Mouse (Mus musculus) olfactory bulb, adult 2 months (tissue): Measurements from ENCODE around the gene Glrx. TPM values are rescaled to one million over a fixed set of nuclear protein-coding genes. Genes with fewer than 3 reads are reported as not detected.

ENCODE experiments used
- H3K27ac ChIP-seq: fragments of 200-500 bp; 2 replicates; pipeline ENCODE4 v1.5.1; 2012; ENCODE audit warnings: low read depth, low read length; ENCODE audit not compliant: insufficient read depth
- H3K4me1 ChIP-seq: fragments of 200-500 bp; 2 replicates; pipeline ENCODE4 v1.6.1; 2012; ENCODE audit warnings: low read length; ENCODE audit not compliant: control insufficient read depth, insufficient read depth
- H3K4me3 ChIP-seq: fragments of 200-500 bp; 2 replicates; pipeline ENCODE4 v1.5.1; 2012; ENCODE audit warnings: mild to moderate bottlenecking, low read depth, low read length, moderate library complexity; ENCODE audit not compliant: insufficient read depth
- CTCF ChIP-seq: fragments of 200-500 bp; IDR thresholded peaks from 2 replicates; pipeline ENCODE4 v1.5.1; 2012; ENCODE audit warnings: low read depth, mild to moderate bottlenecking, low read length, moderate library complexity; ENCODE audit not compliant: insufficient read depth
- POLR2A ChIP-seq: fragments of 200-500 bp; IDR thresholded peaks from 2 replicates; pipeline ENCODE4 v1.6.1; 2012; ENCODE audit warnings: mild to moderate bottlenecking, low read depth, low read length, moderate library complexity; ENCODE audit not compliant: insufficient read depth
- WGBS: fragments of 180-500 bp; shearing (Covaris S2); methylation state at CpG from one replicate; pipeline ENCODE4 v1.1.7; 2018; 5-methylcytosine and 5-hydroxymethylcytosine counted together
- polyA plus RNA-seq: library from polyadenylated mRNA; stranded (reverse); fragments of >200 nt; gene quantifications from 2 replicates; pipeline ENCODE4 v1.2.4, GENCODE M21; 2012; ENCODE audit warnings: low replicate concordance; ENCODE audit not compliant: missing spikeins, insufficient read depth, insufficient read length

Glrx gene
- polyA plus RNA-seq, 1 experiment: not detected

GRCm38 (mm10) chr13:75831710-75832109, 8.0 kb upstream of the Glrx start:
- no peak overlapping the region for H3K27ac ChIP-seq
- WGBS: 82% methylated on average over 6 of the region's 6 CpGs
- no peak for TF ChIP-seq CTCF
- no peak for TF ChIP-seq POLR2A
- no peaks in the 10 kb centered on the region for H3K4me1 ChIP-seq
- H3K4me3 ChIP-seq: no peak overlapping the region

GRCm38 (mm10) chr13:75832697-75833096, 7.0 kb upstream of the Glrx start:
- H3K4me1 ChIP-seq: no peaks in the 10 kb centered on the region
- TF ChIP-seq POLR2A (no peak), CTCF (no peak)
- no peak overlapping the region for H3K4me3 ChIP-seq
- no peak overlapping the region for H3K27ac ChIP-seq

- no peaks in the 10 kb centered on the region for H3K4me1 ChIP-seq
- TF ChIP-seq POLR2A: no peak
- no peak for TF ChIP-seq CTCF
- no peak overlapping the region for H3K4me3 ChIP-seq
- no peak overlapping the region for H3K27ac ChIP-seq
Observed at GRCm38 (mm10) chr13:75833499-75833898, 6.2 kb upstream of the Glrx start.

- WGBS: 80% methylated on average over 2 of the region's 2 CpGs
- no peak for TF ChIP-seq POLR2A
- TF ChIP-seq CTCF: no peak
Observed at GRCm38 (mm10) chr13:75835461-75835860, 4.2 kb upstream of the Glrx start.

GRCm38 (mm10) chr13:75838506-75838905, 1.2 kb upstream of the Glrx start:
- TF ChIP-seq CTCF (no peak), POLR2A (no peak)
- 97% methylated on average over 4 of the region's 4 CpGs for WGBS
- H3K4me3 ChIP-seq: no peak overlapping the region
- H3K4me1 ChIP-seq: peaks cover 2% of the 10 kb centered on the region; the same call in 1 of the 2 replicates
- no peak overlapping the region for H3K27ac ChIP-seq

More at GRCm38 (mm10) chr13:75835461-75835860, 4.2 kb upstream of the Glrx start:
- H3K4me1 ChIP-seq: no peaks in the 10 kb centered on the region
- H3K4me3 ChIP-seq: no peak overlapping the region
- no peak overlapping the region for H3K27ac ChIP-seq

- Histone ChIP-seq H3K4me1 (peaks cover 5% of the 10 kb centered on the region; the same call in 1 of the 2 replicates), H3K27ac (peak overlapping the region; percentile 74)
- WGBS: 15% methylated on average over 6 of the region's 6 CpGs
Observed at GRCm38 (mm10) chr13:75840752-75841285, 1.2 kb downstream of the Glrx start.

GRCm38 (mm10) chr13:75841950-75842349, 2.3 kb downstream of the Glrx start:
- peaks cover 5% of the 10 kb centered on the region; the same call in 1 of the 2 replicates for H3K4me1 ChIP-seq
- peak overlapping the region; percentile 62 for H3K4me3 ChIP-seq
- H3K27ac ChIP-seq: no peak overlapping the region
- 72% methylated on average over 3 of the region's 3 CpGs for WGBS
- TF ChIP-seq POLR2A (no peak), CTCF (no peak)

More at GRCm38 (mm10) chr13:75840752-75841285, 1.2 kb downstream of the Glrx start:
- H3K4me3 ChIP-seq: peak overlapping the region; percentile 62
- TF ChIP-seq POLR2A: no peak
- no peak for TF ChIP-seq CTCF

GRCm38 (mm10) chr13:75843331-75843730, 3.7 kb downstream of the Glrx start:
- H3K4me1 ChIP-seq: peaks cover 5% of the 10 kb centered on the region; the same call in 1 of the 2 replicates
- TF ChIP-seq CTCF: no peak
- TF ChIP-seq POLR2A: no peak
- 99% methylated on average over 5 of the region's 5 CpGs for WGBS
- no peak overlapping the region for H3K4me3 ChIP-seq
- H3K27ac ChIP-seq: no peak overlapping the region

- TF ChIP-seq POLR2A: no peak
- TF ChIP-seq CTCF: no peak
- Histone ChIP-seq H3K4me1 (peaks cover 5% of the 10 kb centered on the region; the same call in 1 of the 2 replicates), H3K27ac (no peak overlapping the region), H3K4me3 (no peak overlapping the region)
- 90% methylated on average over 8 of the region's 8 CpGs for WGBS
Observed at GRCm38 (mm10) chr13:75843993-75844683, 4.5 kb downstream of the Glrx start.
